Comparison of ENCODE assay signal across 29 mouse cellular contexts in genomic region chr4:58064721-58065120, GRCm38 (mm10). TPM values are rescaled to one million over a fixed set of nuclear protein-coding genes. Genes with fewer than 3 reads are reported as not detected.
DNase-seq lines count a peak whose midpoint lies in the region; ATAC-seq and TF ChIP-seq lines count a peak whose summit lies in the region.
"Had no signal": no experiment of that assay in that cellular context is flagged by ENCODE, and none has a peak within 500 bp of the region (broad histone marks: within the 10 kb centered on the region; RNA-seq: fewer than 3 reads in every experiment).

No protein-coding gene starts in this region.

- TF ChIP-seq CTCF in intestine, postnatal 0 days (IDR thresholded peaks at IDR 0.05; ENCODE audit: low read depth), result no peak
- TF ChIP-seq CTCF in stomach, postnatal 0 days (IDR thresholded peaks at IDR 0.05; ENCODE audit: low read depth), result no peak

- no peak overlapping the region for H3K4me2 ChIP-seq in intestine, postnatal 0 days (replicated peaks; ENCODE audit: low read depth)
- H3K4me2 ChIP-seq in stomach, postnatal 0 days (replicated peaks; ENCODE audit: low read depth), result no peak overlapping the region
- H3K4me2 ChIP-seq in neural tube, embryonic 15.5 days, result no peak overlapping the region
- H3K4me2 ChIP-seq: forebrain, embryonic 13.5 days; heart, embryonic 13.5 days; hindbrain, embryonic 12.5 days; hindbrain, embryonic 15.5 days had no signal

- H3K27me3 ChIP-seq in intestine, postnatal 0 days (replicated peaks; ENCODE audit: control insufficient read depth, insufficient read depth, low read length), result no peaks in the 10 kb centered on the region
- no peaks in the 10 kb centered on the region for H3K27me3 ChIP-seq in stomach, postnatal 0 days (ENCODE audit: control insufficient read depth, insufficient read depth, low read length)
- H3K27me3 ChIP-seq in neural tube, embryonic 15.5 days (replicated peaks), result no peaks in the 10 kb centered on the region
- H3K27me3 ChIP-seq: forebrain, embryonic 13.5 days; heart, embryonic 13.5 days; hindbrain, embryonic 12.5 days; hindbrain, embryonic 15.5 days had no signal

- H3K27ac ChIP-seq in intestine, postnatal 0 days (ENCODE audit: low read depth, low read length), result no peak overlapping the region; the same call in 1 of the 2 replicates
- no peak overlapping the region for H3K27ac ChIP-seq in stomach, postnatal 0 days (replicated peaks)
- H3K27ac ChIP-seq in neural tube, embryonic 15.5 days (replicated peaks), result no peak overlapping the region
- H3K27ac ChIP-seq: forebrain, embryonic 10.5 days; forebrain, embryonic 13.5 days; heart, adult 2 months; heart, embryonic 10.5 days; heart, embryonic 13.5 days; hindbrain, embryonic 12.5 days; hindbrain, embryonic 15.5 days had no signal

- DNase-seq in thymus, postnatal 25 days, result peak; percentile 12
- DNase-seq in thymus, postnatal 10 days (ENCODE audit: low spot score in 2 of 2), result no peak
- no peak for DNase-seq in stomach, postnatal 0 days (ENCODE audit: low spot score)
- DNase-seq in cerebellum, postnatal 4 days (ENCODE audit: low spot score in 2 of 2), result no peak
- DNase-seq: adrenal gland, adult 2 months; adrenal gland, postnatal 25 days; cerebellum, adult 11-12 months; cerebellum, adult 8-10 months; cerebellum, postnatal 10 days; cerebellum, postnatal 36 days; forebrain, postnatal 0 days; gastrocnemius, postnatal 25 days; heart, adult 2 months; heart, postnatal 14 days had no signal

- peak; percentile 89 for ATAC-seq in intestine, postnatal 0 days
- peak; percentile 67; the same call in 1 of the 2 replicates for ATAC-seq in stomach, postnatal 0 days (ENCODE audit: low FRiP score, low TSS enrichment)
- no peak for ATAC-seq in neural tube, embryonic 15.5 days (ENCODE audit: low FRiP score)
- ATAC-seq: CD4-positive, CD25-positive, alpha-beta regulatory T cell, adult 4 months; forebrain, embryonic 13.5 days; forebrain, postnatal 0 days had no signal

- TF ChIP-seq EP300 in stomach, postnatal 0 days (optimal IDR thresholded peaks at IDR 0.05), result no peak

- 30% methylated on average over 2 of the region's 2 CpGs for WGBS in intestine, postnatal 0 days
- WGBS in stomach, postnatal 0 days, result 62% methylated on average over 2 of the region's 2 CpGs
- 82% methylated on average over 2 of the region's 2 CpGs for WGBS in neural tube, embryonic 15.5 days

- no peaks in the 10 kb centered on the region; the same call in 1 of the 2 replicates for H3K36me3 ChIP-seq in intestine, postnatal 0 days (ENCODE audit: control insufficient read depth, insufficient read depth)
- H3K36me3 ChIP-seq in stomach, postnatal 0 days (ENCODE audit: control insufficient read depth, insufficient read depth, low read length), result no peaks in the 10 kb centered on the region
- no peaks in the 10 kb centered on the region for H3K36me3 ChIP-seq in neural tube, embryonic 15.5 days
- H3K36me3 ChIP-seq: forebrain, embryonic 10.5 days; heart, embryonic 13.5 days; hindbrain, embryonic 12.5 days; hindbrain, embryonic 15.5 days had no signal

- H3K4me1 ChIP-seq in intestine, postnatal 0 days (replicated peaks; ENCODE audit: control insufficient read depth, insufficient read depth, low read length), result no peaks in the 10 kb centered on the region
- no peaks in the 10 kb centered on the region for H3K4me1 ChIP-seq in stomach, postnatal 0 days (replicated peaks; ENCODE audit: control insufficient read depth, insufficient read depth)
- H3K4me1 ChIP-seq in neural tube, embryonic 15.5 days, result no peaks in the 10 kb centered on the region
- H3K4me1 ChIP-seq: forebrain, embryonic 10.5 days; forebrain, embryonic 13.5 days; heart, embryonic 10.5 days; heart, embryonic 13.5 days; hindbrain, embryonic 12.5 days; hindbrain, embryonic 15.5 days had no signal

- H3K9ac ChIP-seq in intestine, postnatal 0 days (ENCODE audit: low read depth, low read length), result no peak overlapping the region
- no peak overlapping the region for H3K9ac ChIP-seq in stomach, postnatal 0 days (ENCODE audit: low read length)
- H3K9ac ChIP-seq in neural tube, embryonic 15.5 days (replicated peaks), result no peak overlapping the region
- H3K9ac ChIP-seq: forebrain, embryonic 13.5 days; forebrain, postnatal 0 days; heart, embryonic 13.5 days; hindbrain, embryonic 12.5 days; hindbrain, embryonic 15.5 days had no signal

- H3K4me3 ChIP-seq in intestine, postnatal 0 days (ENCODE audit: low read depth, low read length), result no peak overlapping the region
- H3K4me3 ChIP-seq in stomach, postnatal 0 days (ENCODE audit: low read depth, low read length), result no peak overlapping the region
- no peak overlapping the region for H3K4me3 ChIP-seq in neural tube, embryonic 15.5 days (replicated peaks)
- H3K4me3 ChIP-seq: forebrain, embryonic 10.5 days; forebrain, embryonic 13.5 days; heart, adult 2 months; heart, embryonic 10.5 days; heart, embryonic 13.5 days; hindbrain, embryonic 12.5 days; hindbrain, embryonic 15.5 days had no signal

- no peaks in the 10 kb centered on the region for H3K9me3 ChIP-seq in intestine, postnatal 0 days (ENCODE audit: control insufficient read depth)
- no peaks in the 10 kb centered on the region for H3K9me3 ChIP-seq in stomach, postnatal 0 days (ENCODE audit: control insufficient read depth, low read length)
- H3K9me3 ChIP-seq in neural tube, embryonic 15.5 days (replicated peaks), result 0 out of 2 replicates have a peak, but pooled peaks cover under 1% of the 10 kb centered on the region
- H3K9me3 ChIP-seq: forebrain, embryonic 10.5 days; forebrain, embryonic 13.5 days; heart, embryonic 10.5 days; heart, embryonic 13.5 days; hindbrain, embryonic 12.5 days; hindbrain, embryonic 15.5 days had no signal

RNA-seq across cellular contexts. Expression of gene Txndc8, which starts 55.8 kb away (rescaled TPM):
- not detected in 2 replicates for polyA plus RNA-seq in intestine, postnatal 0 days (2015; fragmentation: Nextera tagmentation; extraction: Ambion mirVana)
- polyA plus RNA-seq in stomach, postnatal 0 days (2015; fragmentation: Nextera tagmentation; extraction: Ambion mirVana), result not detected in 2 replicates
- not detected in 2 replicates for polyA plus RNA-seq in neural tube, embryonic 15.5 days (2015; fragmentation: Nextera tagmentation; extraction: Ambion mirVana)
- polyA plus RNA-seq: adrenal gland, adult 2 months; brain, embryonic 14.5 days; C2C12; CD4-positive, CD25-positive, alpha-beta regulatory T cell, adult 4 months; embryonic facial prominence, embryonic 11.5 days; embryonic facial prominence, embryonic 14.5 days; forebrain, embryonic 10.5 days; forebrain, embryonic 13.5 days; forebrain, postnatal 0 days; frontal cortex, adult 2 months; heart, adult 2 months; heart, embryonic 10.5 days; heart, embryonic 13.5 days; heart, embryonic 16.5 days; hindbrain, embryonic 12.5 days; hindbrain, embryonic 15.5 days had no signal
